17 mouse cellular contexts compared by ENCODE assay signal in genomic region chr5:92218915-92219793, GRCm38 (mm10). TPM values are rescaled to one million over a fixed set of nuclear protein-coding genes. Genes with fewer than 3 reads are reported as not detected.
A peak's percentile ranks its signal among the peaks of the same experiment; 100 is the strongest.
DNase-seq lines count a peak whose midpoint lies in the region; ATAC-seq and TF ChIP-seq lines count a peak whose summit lies in the region.
"Had no signal": no experiment of that assay in that cellular context is flagged by ENCODE, and none has a peak within 500 bp of the region (broad histone marks: within the 10 kb centered on the region; RNA-seq: fewer than 3 reads in every experiment).

No protein-coding gene starts in this region.

- no peak overlapping the region for H3K9ac ChIP-seq in forebrain, embryonic 16.5 days (replicated peaks; ENCODE audit: low read depth, low read length)
- 0 out of 2 replicates have a peak overlapping the region, but pooled peaks have one; percentile 19 for H3K9ac ChIP-seq in midbrain, embryonic 13.5 days (replicated peaks)
- H3K9ac ChIP-seq: embryonic facial prominence, embryonic 12.5 days; heart, embryonic 15.5 days had no signal

- H3K27ac ChIP-seq in forebrain, embryonic 16.5 days (ENCODE audit: low read length): no peak overlapping the region
- H3K27ac ChIP-seq in midbrain, embryonic 13.5 days: peak overlapping the region; percentile 88
- H3K27ac ChIP-seq in gastrocnemius, adult 2 months: no peak overlapping the region
- H3K27ac ChIP-seq: embryonic facial prominence, embryonic 12.5 days; heart, embryonic 15.5 days had no signal

- H3K27me3 ChIP-seq in forebrain, embryonic 16.5 days (replicated peaks; ENCODE audit: control insufficient read depth, insufficient read depth, low read length): no peaks in the 10 kb centered on the region
- H3K27me3 ChIP-seq in midbrain, embryonic 13.5 days: no peaks in the 10 kb centered on the region
- H3K27me3 ChIP-seq: embryonic facial prominence, embryonic 12.5 days; heart, embryonic 15.5 days had no signal

- no peaks in the 10 kb centered on the region for H3K4me1 ChIP-seq in forebrain, embryonic 16.5 days (replicated peaks; ENCODE audit: control insufficient read depth, insufficient read depth, low read length)
- peaks cover 19% of the 10 kb centered on the region for H3K4me1 ChIP-seq in midbrain, embryonic 13.5 days (replicated peaks)
- H3K4me1 ChIP-seq: embryonic facial prominence, embryonic 12.5 days; heart, embryonic 15.5 days had no signal

- TF ChIP-seq CTCF in gastrocnemius, adult 2 months (IDR thresholded peaks at IDR 0.05): no peak

- H3K9me3 ChIP-seq in forebrain, embryonic 16.5 days (ENCODE audit: control insufficient read depth, low read length): no peaks in the 10 kb centered on the region
- no peaks in the 10 kb centered on the region for H3K9me3 ChIP-seq in midbrain, embryonic 13.5 days
- H3K9me3 ChIP-seq: embryonic facial prominence, embryonic 12.5 days; heart, embryonic 15.5 days had no signal

- no peak overlapping the region for H3K4me2 ChIP-seq in forebrain, embryonic 16.5 days (ENCODE audit: low read length)
- peak overlapping the region; percentile 37 for H3K4me2 ChIP-seq in midbrain, embryonic 13.5 days (replicated peaks)
- H3K4me2 ChIP-seq: embryonic facial prominence, embryonic 12.5 days; heart, embryonic 15.5 days had no signal

- no peaks in the 10 kb centered on the region for H3K36me3 ChIP-seq in forebrain, embryonic 16.5 days (ENCODE audit: control insufficient read depth, insufficient read depth)
- H3K36me3 ChIP-seq in midbrain, embryonic 13.5 days: no peaks in the 10 kb centered on the region
- H3K36me3 ChIP-seq: embryonic facial prominence, embryonic 12.5 days; heart, embryonic 15.5 days had no signal

- H3K4me3 ChIP-seq in forebrain, embryonic 16.5 days (replicated peaks; ENCODE audit: low read length): no peak overlapping the region
- peak overlapping the region; percentile 11; the same call in 1 of the 2 replicates for H3K4me3 ChIP-seq in midbrain, embryonic 13.5 days (replicated peaks)
- no peak overlapping the region for H3K4me3 ChIP-seq in gastrocnemius, adult 2 months
- H3K4me3 ChIP-seq: embryonic facial prominence, embryonic 12.5 days; heart, embryonic 15.5 days had no signal

- ATAC-seq in forebrain, embryonic 16.5 days: peak; percentile 83
- ATAC-seq in midbrain, embryonic 13.5 days: peak; percentile 96

- DNase-seq in cerebellum, postnatal 10 days: peak; percentile 29 to 37
- no peak for DNase-seq in cerebellum, postnatal 4 days (ENCODE audit: low spot score in 2 of 2)
- peak; percentile 34 for DNase-seq in ES-CJ7 (ENCODE audit: low read depth, low spot score)
- DNase-seq in urinary bladder, adult 2 months (ENCODE audit: low spot score): no peak
- DNase-seq in gastrocnemius, adult 2 months: no peak
- DNase-seq in adrenal gland, adult 8-10 months: no peak
- DNase-seq: kidney, adult 11 months; lung, postnatal 14 days; thymus, adult 18-20 months had no signal

- intact Hi-C loops in gastrocnemius, adult 2 months (cut with DNase I): no loop called here

- 35% methylated on average over 17 of the region's 17 CpGs for WGBS in forebrain, embryonic 16.5 days
- 30% methylated on average over 17 of the region's 17 CpGs for WGBS in midbrain, embryonic 13.5 days

RNA-seq across cellular contexts. Expression of gene U90926, which starts 3.9 kb away (rescaled TPM):
- polyA plus RNA-seq in forebrain, embryonic 16.5 days (2015; fragmentation: Nextera tagmentation; extraction: Ambion mirVana): not detected in 2 replicates
- polyA plus RNA-seq in midbrain, embryonic 13.5 days (2015; fragmentation: Nextera tagmentation; extraction: Ambion mirVana): not detected in 2 replicates
- polyA plus RNA-seq in urinary bladder, adult 2 months (2012; rRNA removed): not detected in 2 replicates
- total RNA-seq in gastrocnemius, adult 2 months (2021): not detected
- not detected for total RNA-seq in adrenal gland, adult 8-10 months (2022)
- total RNA-seq: gastrocnemius, adult 18-20 months; layer of hippocampus, postnatal 14 days; liver, adult 2 months had no signal
- polyA plus RNA-seq: embryonic facial prominence, embryonic 12.5 days; heart, embryonic 15.5 days; liver, adult 2 months; small intestine, adult 2 months had no signal

RNA-seq across cellular contexts. Expression of gene Ppef2, which starts 36.9 kb away (rescaled TPM):
- polyA plus RNA-seq in forebrain, embryonic 16.5 days (2015; fragmentation: Nextera tagmentation; extraction: Ambion mirVana): 0.11 and 0.35 TPM in 2 replicates
- polyA plus RNA-seq in midbrain, embryonic 13.5 days (2015; fragmentation: Nextera tagmentation; extraction: Ambion mirVana): 0.38 and 0.48 TPM in 2 replicates
- 0.63 and 0.69 TPM in 2 replicates for polyA plus RNA-seq in urinary bladder, adult 2 months (2012; rRNA removed)
- not detected for total RNA-seq in gastrocnemius, adult 2 months (2021)
- under 1 TPM in 2 of 4 experiments, not detected in 2; 0.31 to 0.55 TPM for total RNA-seq in adrenal gland, adult 8-10 months (2022)
- total RNA-seq: gastrocnemius, adult 18-20 months; liver, adult 2 months had no signal
- polyA plus RNA-seq: heart, embryonic 15.5 days had no signal

RNA-seq across cellular contexts. Expression of gene Naaa, which starts 58.8 kb away (rescaled TPM):
- polyA plus RNA-seq in forebrain, embryonic 16.5 days (2015; fragmentation: Nextera tagmentation; extraction: Ambion mirVana): 8.7 and 10.8 TPM in 2 replicates
- polyA plus RNA-seq in midbrain, embryonic 13.5 days (2015; fragmentation: Nextera tagmentation; extraction: Ambion mirVana): 9.1 and 10.4 TPM in 2 replicates
- polyA plus RNA-seq in urinary bladder, adult 2 months (2012; rRNA removed): 34.3 and 37.5 TPM in 2 replicates
- 1 to 10 TPM; 5.5 to 8.5 TPM for total RNA-seq in gastrocnemius, adult 2 months (2021)
- total RNA-seq in adrenal gland, adult 8-10 months (2022): 10 to 100 TPM; 22.5 to 30.9 (median 26.2) TPM

Comparison
In these comparisons a context has a peak if more than half of its experiments do, and no peak if none do; other contexts are left out.
1. DNase-seq: peak in cerebellum, postnatal 10 days (2 of 2) and ES-CJ7 (single experiment); none in cerebellum, postnatal 4 days (0 of 2), urinary bladder, adult 2 months (single experiment), gastrocnemius, adult 2 months (single experiment) and adrenal gland, adult 8-10 months (single experiment).